Mouse (Mus musculus): ENCODE results near the gene Ccl11.

DNA sequence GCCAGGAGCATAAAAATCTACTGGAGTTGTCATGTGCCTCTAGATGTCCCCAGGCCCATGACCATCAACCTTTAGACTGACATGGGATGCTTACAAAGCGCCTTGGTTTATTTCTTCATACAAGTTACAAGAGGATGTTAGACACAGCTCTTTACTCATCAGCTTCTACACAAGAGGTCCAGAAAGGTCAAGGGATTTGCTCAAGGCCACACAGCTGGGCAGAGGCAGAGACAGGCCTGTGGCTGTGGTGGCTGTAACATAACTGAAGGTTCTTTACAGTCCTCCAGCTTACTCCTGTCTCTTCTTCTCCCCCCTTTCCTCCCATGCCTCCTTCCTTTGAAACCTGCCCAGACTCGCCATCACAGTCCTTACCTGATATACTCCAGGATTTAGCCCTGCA lies 27.5 kb upstream of the Ccl11 start:
- TF ChIP-seq POLR2A (IDR thresholded peaks at IDR 0.05; ENCODE audit: insufficient read depth, low read depth, low read length) (no peak), CTCF (IDR thresholded peaks at IDR 0.05) (no peak), EP300 (IDR thresholded peaks at IDR 0.05; ENCODE audit: insufficient read depth, low read depth, low read length) (no peak)
